Mouse (Mus musculus) ES-Bruce4 (cell line): ENCODE data around the gene Vmn1r93. TPM values are rescaled to one million over a fixed set of nuclear protein-coding genes. Genes with fewer than 3 reads are reported as not detected.
"Not testable (repeated sequence)": the region's sequence is repeated elsewhere in the genome, so short reads cannot be mapped to it uniquely, and the experiment has no call there.

ENCODE experiments used
- H3K27ac ChIP-seq: 2 replicates; pipeline ENCODE4 v1.5.1; 2012; ENCODE audit warnings: low read length, inconsistent platforms; ENCODE audit not compliant: insufficient read depth
- H3K27me3 ChIP-seq: 2 replicates; pipeline ENCODE4 v1.6.1; 2012; ENCODE audit warnings: mild to moderate bottlenecking, low read length, inconsistent platforms; ENCODE audit not compliant: control insufficient read depth, poor library complexity, insufficient read depth, severe bottlenecking
- H3K36me3 ChIP-seq: 2 replicates; pipeline ENCODE4 v1.6.1; 2012; ENCODE audit warnings: inconsistent platforms, mild to moderate bottlenecking, low read length, moderate library complexity; ENCODE audit not compliant: control insufficient read depth, poor library complexity, insufficient read depth, severe bottlenecking
- H3K4me1 ChIP-seq: one replicate; pipeline ENCODE4 v1.8.1; 2011; ENCODE audit warnings: low read length; ENCODE audit not compliant: control insufficient read depth, insufficient read depth
- H3K4me3 ChIP-seq: 2 replicates; pipeline ENCODE4 v1.5.1; 2011; ENCODE audit warnings: low read depth, mild to moderate bottlenecking, low read length
- H3K9ac ChIP-seq: 2 replicates; pipeline ENCODE4 v1.6.1; 2012; ENCODE audit warnings: low read depth, mild to moderate bottlenecking, inconsistent platforms; ENCODE audit not compliant: poor library complexity, severe bottlenecking
- H3K9me3 ChIP-seq: replicated peaks from 2 replicates; pipeline ENCODE4 v1.6.1; 2012; ENCODE audit warnings: mild to moderate bottlenecking, low read length, inconsistent platforms; ENCODE audit not compliant: control insufficient read depth, poor library complexity, insufficient read depth, severe bottlenecking
- polyA plus RNA-seq: library from polyadenylated mRNA; stranded (reverse); fragments of >200 nt; gene quantifications from 2 replicates; pipeline ENCODE4 v1.2.4, GENCODE M21; 2011; ENCODE audit warnings: low read depth; ENCODE audit not compliant: missing spikeins, insufficient read depth, insufficient read length

The Vmn1r93 gene
- not detected in 2 replicates for polyA plus RNA-seq

GRCm38 (mm10) chr7:20138988-20139387 is at the start of gene Vmn1r93:
Vmn1r93 (minus strand) TSS chr7:20139088.
- not testable (repeated sequence) for H3K27ac ChIP-seq, H3K36me3 ChIP-seq

DNA sequence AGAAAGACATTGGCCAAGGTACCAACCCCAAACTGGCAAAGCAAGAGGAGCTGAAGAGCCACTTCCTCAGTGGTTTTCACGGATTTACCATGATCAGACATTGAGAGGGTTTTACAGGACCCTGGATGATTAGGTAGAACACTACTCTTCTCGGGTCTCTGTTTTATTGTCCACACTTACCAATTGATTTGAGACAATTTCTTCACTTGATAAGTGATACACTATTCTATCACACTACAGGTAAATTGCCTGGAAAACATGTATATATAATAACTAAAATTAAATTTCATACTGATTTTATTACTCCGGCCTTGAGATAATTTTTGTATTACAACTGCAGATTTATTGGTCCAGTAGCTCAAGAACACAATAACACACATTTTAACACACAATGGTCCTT is 29.4 kb upstream of the Vmn1r93 start, which contains the start of gene Vmn1r94:
TSS of gene Vmn1r94 (minus strand) at position 101 of the 400 bp plus-strand sequence.
- not testable (repeated sequence) for H3K4me3 ChIP-seq, H3K9ac ChIP-seq, H3K4me1 ChIP-seq, H3K36me3 ChIP-seq, H3K9me3 ChIP-seq, H3K27me3 ChIP-seq, H3K27ac ChIP-seq

More at GRCm38 (mm10) chr7:20138988-20139387, at the start of gene Vmn1r93:
- H3K9ac ChIP-seq, H3K9me3 ChIP-seq, H3K27me3 ChIP-seq, H3K4me1 ChIP-seq, H3K4me3 ChIP-seq: not testable (repeated sequence)

- H3K36me3 ChIP-seq, H3K27ac ChIP-seq, H3K9me3 ChIP-seq, H3K9ac ChIP-seq, H3K4me1 ChIP-seq, H3K27me3 ChIP-seq, H3K4me3 ChIP-seq: not testable (repeated sequence)
Measured at GRCm38 (mm10) chr7:20122479-20122878, 16.4 kb downstream of the Vmn1r93 start, which contains the start of gene Gm16442. Gm16442 (minus strand) TSS chr7:20122579.

GRCm38 (mm10) chr7:20099380-20099779 is 39.5 kb downstream of the Vmn1r93 start, which contains the start of gene Vmn1r91:
Vmn1r91 (plus strand) TSS chr7:20099680.
- H3K9ac ChIP-seq, H3K4me1 ChIP-seq, H3K9me3 ChIP-seq, H3K4me3 ChIP-seq, H3K27me3 ChIP-seq, H3K36me3 ChIP-seq, H3K27ac ChIP-seq: not testable (repeated sequence)

Other genes starting within 250 kb of the Vmn1r93 start
- 63.5 and 68.1 TPM in 2 replicates for gene Pvr, start 217.9 kb downstream of the Vmn1r93 start, polyA plus RNA-seq
- 1.3 and 2.1 TPM in 2 replicates for gene Igsf23, start 188.3 kb downstream of the Vmn1r93 start, polyA plus RNA-seq
- 0.21 TPM in 1 of 2 replicates, not detected in the other for gene Ceacam20, start 173.7 kb downstream of the Vmn1r93 start, polyA plus RNA-seq
- gene Nlrp9b, start 147.6 kb downstream of the Vmn1r93 start, polyA plus RNA-seq = 0.30 and 0.33 TPM in 2 replicates
- not detected in 2 replicates for gene Vmn1r91, start 39.4 kb downstream of the Vmn1r93 start, polyA plus RNA-seq
- not detected in 2 replicates for gene Gm16442, start 16.5 kb downstream of the Vmn1r93 start, polyA plus RNA-seq
- not detected in 2 replicates for gene Vmn1r94, start 29.3 kb upstream of the Vmn1r93 start, polyA plus RNA-seq
- gene Vmn1r95, start 54.6 kb upstream of the Vmn1r93 start, polyA plus RNA-seq = not detected in 2 replicates
- not detected in 2 replicates for gene Gm6164, start 66.5 kb upstream of the Vmn1r93 start, polyA plus RNA-seq
- not detected in 2 replicates for gene Gm4498, start 94.7 kb upstream of the Vmn1r93 start, polyA plus RNA-seq
- not detected in 2 replicates for gene Gm5890, start 123.7 kb upstream of the Vmn1r93 start, polyA plus RNA-seq
- gene Gm4133, start 195.0 kb upstream of the Vmn1r93 start, polyA plus RNA-seq = not detected in 2 replicates
- gene Gm5728, start 236.3 kb upstream of the Vmn1r93 start, polyA plus RNA-seq = not detected in 2 replicates